Mouse (Mus musculus) liver, adult 2 months (tissue): ENCODE results near the gene Tmem147. TPM values are rescaled to one million over a fixed set of nuclear protein-coding genes. Genes with fewer than 3 reads are reported as not detected.

Experiments used
- DNase-seq: peaks from one replicate; pipeline ENCODE4 v3.0.0-alpha.2; 2011; ENCODE audit warnings: low read depth, low spot score; ENCODE audit errors: extremely low read depth
- H3K27ac ChIP-seq: fragments of 200-500 bp; replicated peaks from 2 replicates; pipeline ENCODE4 v1.5.1; 2012; ENCODE audit warnings: low read depth, mild to moderate bottlenecking, control low read depth, inconsistent platforms, low read length; ENCODE audit not compliant: insufficient read depth
- H3K27me3 ChIP-seq: fragments of 200-500 bp; 2 replicates; pipeline ENCODE4 v1.6.1; 2012; ENCODE audit warnings: mild to moderate bottlenecking, moderate library complexity, low read length, inconsistent platforms; ENCODE audit not compliant: control insufficient read depth, insufficient read depth
- H3K36me3 ChIP-seq: fragments of 200-500 bp; 2 replicates; pipeline ENCODE4 v1.6.1; 2012; ENCODE audit warnings: low read length, inconsistent platforms; ENCODE audit not compliant: control insufficient read depth, insufficient read depth
- H3K4me1 ChIP-seq: fragments of 200-500 bp; 2 replicates; pipeline ENCODE4 v1.6.1; 2011; ENCODE audit warnings: low read length; ENCODE audit not compliant: control insufficient read depth, insufficient read depth
- H3K4me3 ChIP-seq: fragments of 200-500 bp; 2 replicates; pipeline ENCODE4 v1.5.1; 2011; ENCODE audit warnings: low read depth, mild to moderate bottlenecking, control low read depth, low read length, moderate library complexity; ENCODE audit not compliant: insufficient read depth
- H3K79me2 ChIP-seq: fragments of 200-500 bp; 2 replicates; pipeline ENCODE4 v1.6.1; 2012; ENCODE audit warnings: inconsistent platforms, mild to moderate bottlenecking, low read length, moderate library complexity; ENCODE audit not compliant: control insufficient read depth, insufficient read depth
- H3K9ac ChIP-seq: fragments of 200-500 bp; 2 replicates; pipeline ENCODE4 v1.6.1; 2012; ENCODE audit warnings: low read depth, mild to moderate bottlenecking, control low read depth, inconsistent platforms, low read length
- CTCF ChIP-seq: fragments of 200-500 bp; IDR thresholded peaks from 2 replicates; pipeline ENCODE4 v1.5.1; 2011; ENCODE audit warnings: low read depth, low read length, control low read depth
- POLR2A ChIP-seq: fragments of 200-500 bp; IDR thresholded peaks from 2 replicates; pipeline ENCODE4 v1.6.1; 2011; ENCODE audit warnings: low read length, control low read depth; ENCODE audit not compliant: insufficient read depth; ENCODE audit errors: extremely low read depth
- WGBS: fragments of 180-500 bp; shearing (Covaris S2); methylation state at CpG from one replicate; pipeline ENCODE4 v1.1.7; 2018; 5-methylcytosine and 5-hydroxymethylcytosine counted together
- polyA plus RNA-seq: library from polyadenylated mRNA; depleted of rRNA; stranded (reverse); fragments of >200 nt; gene quantifications from 2 replicates; pipeline ENCODE4 v1.2.3, GENCODE M21; 2012
- total RNA-seq: library from RNA; depleted of rRNA; stranded (reverse); fragments of >200 nt; gene quantifications from 2 replicates; pipeline ENCODE4 v1.2.3, GENCODE M21; 2014

Gene Tmem147
- total and polyA plus RNA-seq, 2 experiments, result 124 to 335 TPM

DNA sequence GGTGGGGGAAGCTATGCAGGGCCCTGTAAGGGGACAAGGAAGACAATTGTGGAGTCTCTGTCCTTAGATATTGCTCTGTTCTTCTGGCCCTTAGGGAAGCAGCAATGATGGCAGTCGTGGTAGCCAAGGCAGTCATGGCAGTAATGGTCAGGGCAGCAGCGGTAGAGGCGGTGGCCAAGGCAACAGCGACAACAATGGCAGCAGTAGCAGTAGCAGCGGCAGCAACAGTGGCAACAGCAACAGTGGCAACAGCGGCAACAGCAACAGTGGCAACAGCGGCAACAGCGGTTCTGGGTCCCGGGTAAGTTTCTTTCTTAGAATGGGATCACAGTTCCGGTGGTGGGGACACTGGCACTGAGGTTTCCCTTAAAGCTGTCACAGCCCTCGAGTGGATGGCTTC is 35.8 kb upstream of the Tmem147 start:
- DNase-seq, result no peak
- Histone ChIP-seq H3K4me3 (no peak overlapping the region), H3K9ac (no peak overlapping the region)

GRCm38 (mm10) chr7:30763456-30763855 is 34.1 kb upstream of the Tmem147 start, which contains the start of gene Dmkn:
Gene Dmkn, plus strand, starts transcription at chr7:30763756.
- no peak within 1 kb of the TSS for H3K27ac ChIP-seq
- TF ChIP-seq CTCF (no peak), POLR2A (no peak)
- H3K4me1 ChIP-seq, result no peaks in the 10 kb centered on the region
- H3K27me3 ChIP-seq, result no peaks in the 10 kb centered on the region
- H3K4me3 ChIP-seq, result no peak within 1 kb of the TSS
- no peak within 1 kb of the TSS for H3K9ac ChIP-seq
- no peak for DNase-seq
- WGBS, result 71% methylated on average over 5 of the region's 5 CpGs
- no peaks in the 10 kb centered on the region for H3K36me3 ChIP-seq
- no peaks in the 10 kb centered on the region for H3K79me2 ChIP-seq

More for the DNA sequence above, 35.8 kb upstream of the Tmem147 start:
- 42% methylated on average over 11 of the region's 11 CpGs for WGBS
- Histone ChIP-seq H3K79me2 (no peaks in the 10 kb centered on the region), H3K27ac (no peak overlapping the region), H3K4me1 (no peaks in the 10 kb centered on the region), H3K36me3 (no peaks in the 10 kb centered on the region), H3K27me3 (no peaks in the 10 kb centered on the region)
- TF ChIP-seq CTCF (no peak), POLR2A (no peak)

- Histone ChIP-seq H3K27ac (no peak overlapping the region), H3K79me2 (no peaks in the 10 kb centered on the region), H3K4me1 (no peaks in the 10 kb centered on the region), H3K27me3 (no peaks in the 10 kb centered on the region), H3K4me3 (no peak overlapping the region), H3K36me3 (no peaks in the 10 kb centered on the region), H3K9ac (no peak overlapping the region)
- DNase-seq, result no peak
- TF ChIP-seq CTCF (no peak), POLR2A (no peak)
- 77% methylated on average over 4 of the region's 4 CpGs for WGBS
These were observed 32.5 kb upstream of the Tmem147 start for GRCm38 (mm10) chr7:30761769-30762352.

DNA sequence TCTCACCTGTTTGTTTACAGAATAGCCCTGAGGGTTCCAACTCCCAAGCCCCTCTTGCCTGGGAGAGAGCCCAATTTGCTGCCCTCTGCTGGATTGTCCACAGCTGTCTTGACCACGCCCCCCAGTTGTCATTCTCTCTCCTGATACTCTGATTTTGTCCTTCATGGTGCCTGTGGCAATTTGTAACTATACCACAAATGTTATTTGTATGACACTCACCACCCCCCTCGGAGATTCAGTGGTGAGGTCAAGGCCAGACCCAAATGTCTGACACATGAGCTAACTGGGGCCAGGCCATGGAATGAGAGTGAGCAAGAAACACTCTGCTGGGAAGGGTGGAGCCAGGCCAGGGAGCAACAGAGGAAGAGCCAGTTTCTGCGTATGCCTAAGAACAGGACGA is 29.5 kb upstream of the Tmem147 start:
- WGBS, result 34% methylated on average over 4 of the region's 4 CpGs
- no peak overlapping the region for H3K9ac ChIP-seq
- H3K27ac ChIP-seq, result no peak overlapping the region
- no peak overlapping the region for H3K4me3 ChIP-seq
- H3K4me1 ChIP-seq, result no peaks in the 10 kb centered on the region
- no peak for DNase-seq
- peak; percentile 72 for TF ChIP-seq CTCF
- TF ChIP-seq POLR2A, result no peak
- no peaks in the 10 kb centered on the region for H3K27me3 ChIP-seq
- no peaks in the 10 kb centered on the region for H3K36me3 ChIP-seq
- no peaks in the 10 kb centered on the region for H3K79me2 ChIP-seq

- H3K27ac ChIP-seq, result no peak overlapping the region
- no peaks in the 10 kb centered on the region for H3K27me3 ChIP-seq
- no peak overlapping the region for H3K4me3 ChIP-seq
- no peaks in the 10 kb centered on the region for H3K4me1 ChIP-seq
- 69% methylated on average over 3 of the region's 3 CpGs for WGBS
- H3K79me2 ChIP-seq, result no peaks in the 10 kb centered on the region
- no peaks in the 10 kb centered on the region for H3K36me3 ChIP-seq
- no peak for DNase-seq
- no peak for TF ChIP-seq POLR2A
- no peak for TF ChIP-seq CTCF
- no peak overlapping the region for H3K9ac ChIP-seq
These were observed 27.7 kb upstream of the Tmem147 start for GRCm38 (mm10) chr7:30757001-30757400.

GRCm38 (mm10) chr7:30751086-30751669 is 21.8 kb upstream of the Tmem147 start, which contains the start of gene Sbsn:
Gene Sbsn, plus strand, starts transcription at chr7:30751471.
- no peak within 1 kb of the TSS for H3K27ac ChIP-seq
- H3K4me3 ChIP-seq, result no peak within 1 kb of the TSS
- no peaks in the 10 kb centered on the region for H3K27me3 ChIP-seq
- TF ChIP-seq POLR2A (no peak), CTCF (no peak)
- WGBS, result 60% methylated on average over 5 of the region's 5 CpGs
- no peak for DNase-seq
- no peaks in the 10 kb centered on the region for H3K36me3 ChIP-seq
- no peak within 1 kb of the TSS for H3K9ac ChIP-seq
- no peaks in the 10 kb centered on the region for H3K79me2 ChIP-seq
- H3K4me1 ChIP-seq, result no peaks in the 10 kb centered on the region
